Mouse (Mus musculus): Measurements from ENCODE around the gene Lypd4. TPM values are rescaled to one million over a fixed set of nuclear protein-coding genes. Genes with fewer than 3 reads are reported as not detected.
A peak's percentile ranks its signal among the peaks of the same experiment; 100 is the strongest.
"Not testable (repeated sequence)": the region's sequence is repeated elsewhere in the genome, so short reads cannot be mapped to it uniquely, and the experiment has no call there.

The Lypd4 gene
- polyA plus RNA-seq, 1 experiment from 2014 or later: 0.26 TPM

GRCm38 (mm10) chr7:24856460-24857120 is 13.2 kb downstream of the Lypd4 start:
- Histone ChIP-seq H3K27me3 (ENCODE audit: control insufficient read depth, insufficient read depth, low read depth, low read length) (no peaks in the 10 kb centered on the region), H3K9me3 (replicated peaks; ENCODE audit: control insufficient read depth, low read length, poor library complexity, severe bottlenecking) (no peaks in the 10 kb centered on the region), H3K4me3 (ENCODE audit: low read depth, low read length) (no peak overlapping the region)

DNA sequence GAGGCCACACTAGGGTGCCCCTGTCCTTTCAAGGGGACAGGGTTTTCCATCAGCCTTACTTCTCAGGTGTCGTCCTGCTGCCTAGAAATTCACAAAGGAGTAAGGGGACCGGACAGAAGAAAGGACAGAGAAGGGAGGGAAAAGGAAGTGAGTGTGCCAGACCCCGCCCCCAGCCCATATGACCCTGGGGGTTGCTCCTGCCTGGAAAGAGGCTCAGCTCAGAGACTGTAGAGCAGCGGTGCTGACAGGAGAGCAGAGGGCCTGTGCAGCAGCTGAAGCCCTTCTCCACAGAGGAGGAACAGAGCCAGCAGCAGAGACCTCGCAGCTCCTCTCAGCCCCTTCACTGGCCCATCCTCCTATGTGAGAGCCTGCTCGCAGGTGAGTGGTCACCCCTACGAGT is 16.0 kb downstream of the Lypd4 start:
- H3K27me3 ChIP-seq (ENCODE audit: control insufficient read depth, insufficient read depth, low read depth, low read length): no peaks in the 10 kb centered on the region
- no peaks in the 10 kb centered on the region for H3K4me1 ChIP-seq (ENCODE audit: control insufficient read depth, insufficient read depth, low read length)
- 62% methylated on average over 7 of the region's 7 CpGs for WGBS
- no peak overlapping the region for H3K4me2 ChIP-seq (ENCODE audit: low read length)
- H3K9me3 ChIP-seq (replicated peaks; ENCODE audit: control insufficient read depth, low read length, poor library complexity, severe bottlenecking): no peaks in the 10 kb centered on the region
- H3K4me3 ChIP-seq (ENCODE audit: low read depth, low read length): no peak overlapping the region
- no peaks in the 10 kb centered on the region for H3K36me3 ChIP-seq (ENCODE audit: control insufficient read depth, insufficient read depth, low read length)
- no peak for ATAC-seq
- H3K9ac ChIP-seq (ENCODE audit: low read depth, low read length): no peak overlapping the region
- no peak overlapping the region for H3K27ac ChIP-seq (ENCODE audit: low read length)

More at GRCm38 (mm10) chr7:24856460-24857120, 13.2 kb downstream of the Lypd4 start:
- no peak for ATAC-seq
- H3K9ac ChIP-seq (ENCODE audit: low read depth, low read length): no peak overlapping the region
- H3K36me3 ChIP-seq (ENCODE audit: control insufficient read depth, insufficient read depth, low read length): no peaks in the 10 kb centered on the region
- WGBS: 32% methylated on average over 6 of the region's 6 CpGs
- no peak overlapping the region for H3K4me2 ChIP-seq (ENCODE audit: low read length)
- H3K4me1 ChIP-seq (ENCODE audit: control insufficient read depth, insufficient read depth, low read length): no peaks in the 10 kb centered on the region
- no peak overlapping the region for H3K27ac ChIP-seq (ENCODE audit: low read length)

- no peak for ATAC-seq
- H3K9me3 ChIP-seq (replicated peaks; ENCODE audit: control insufficient read depth, low read length, poor library complexity, severe bottlenecking): no peaks in the 10 kb centered on the region
- H3K27me3 ChIP-seq (ENCODE audit: control insufficient read depth, insufficient read depth, low read depth, low read length): no peaks in the 10 kb centered on the region
- H3K9ac ChIP-seq (ENCODE audit: low read depth, low read length): no peak overlapping the region
- no peaks in the 10 kb centered on the region for H3K4me1 ChIP-seq (ENCODE audit: control insufficient read depth, insufficient read depth, low read length)
- H3K4me3 ChIP-seq (ENCODE audit: low read depth, low read length): no peak overlapping the region
- H3K4me2 ChIP-seq (ENCODE audit: low read length): no peak overlapping the region
- no peaks in the 10 kb centered on the region for H3K36me3 ChIP-seq (ENCODE audit: control insufficient read depth, insufficient read depth, low read length)
- no peak overlapping the region for H3K27ac ChIP-seq (ENCODE audit: low read length)
These were observed 16.5 kb downstream of the Lypd4 start for GRCm38 (mm10) chr7:24853233-24853563.

DNA sequence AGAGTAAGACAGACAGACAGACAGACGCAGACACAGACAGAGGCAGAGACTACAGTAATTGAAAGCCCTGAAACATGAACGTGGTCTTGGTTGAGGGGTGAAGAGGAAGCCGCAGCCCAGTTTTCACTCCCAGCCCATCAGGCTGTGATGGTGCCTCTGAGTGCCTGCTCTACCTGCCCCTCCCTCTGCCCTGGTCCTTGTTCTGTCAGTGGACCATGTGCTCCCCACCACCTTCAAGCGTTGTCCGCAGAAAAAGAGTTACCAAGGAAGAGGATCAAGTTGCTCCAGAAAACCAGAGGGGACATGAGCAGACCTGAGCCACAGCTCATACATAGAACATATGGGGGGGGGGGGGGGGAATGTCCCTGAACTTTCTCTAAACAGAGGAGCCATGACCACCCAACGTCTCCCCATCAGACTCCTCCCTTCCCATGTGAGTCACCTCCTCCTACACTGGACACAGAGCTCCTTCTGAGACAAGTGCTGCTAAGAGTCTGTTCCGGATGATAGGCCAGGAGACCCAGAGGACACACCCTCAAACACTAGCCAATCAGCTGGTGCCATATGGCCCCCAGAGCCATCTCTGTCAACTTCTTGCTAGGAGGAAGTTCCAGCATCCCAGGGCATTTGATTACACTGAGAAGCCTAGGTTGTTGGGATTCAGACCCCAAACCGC is 17.0 kb downstream of the Lypd4 start:
- H3K4me1 ChIP-seq (ENCODE audit: control insufficient read depth, insufficient read depth, low read length): no peaks in the 10 kb centered on the region
- no peak overlapping the region for H3K27ac ChIP-seq (ENCODE audit: low read length)
- no peak overlapping the region for H3K4me3 ChIP-seq (ENCODE audit: low read depth, low read length)
- no peaks in the 10 kb centered on the region for H3K36me3 ChIP-seq (ENCODE audit: control insufficient read depth, insufficient read depth, low read length)
- no peaks in the 10 kb centered on the region for H3K9me3 ChIP-seq (replicated peaks; ENCODE audit: control insufficient read depth, low read length, poor library complexity, severe bottlenecking)
- ATAC-seq: no peak
- no peak overlapping the region for H3K9ac ChIP-seq (ENCODE audit: low read depth, low read length)
- H3K4me2 ChIP-seq (ENCODE audit: low read length): no peak overlapping the region
- no peaks in the 10 kb centered on the region for H3K27me3 ChIP-seq (ENCODE audit: control insufficient read depth, insufficient read depth, low read depth, low read length)
- 81% methylated on average over 8 of the region's 8 CpGs for WGBS

DNA sequence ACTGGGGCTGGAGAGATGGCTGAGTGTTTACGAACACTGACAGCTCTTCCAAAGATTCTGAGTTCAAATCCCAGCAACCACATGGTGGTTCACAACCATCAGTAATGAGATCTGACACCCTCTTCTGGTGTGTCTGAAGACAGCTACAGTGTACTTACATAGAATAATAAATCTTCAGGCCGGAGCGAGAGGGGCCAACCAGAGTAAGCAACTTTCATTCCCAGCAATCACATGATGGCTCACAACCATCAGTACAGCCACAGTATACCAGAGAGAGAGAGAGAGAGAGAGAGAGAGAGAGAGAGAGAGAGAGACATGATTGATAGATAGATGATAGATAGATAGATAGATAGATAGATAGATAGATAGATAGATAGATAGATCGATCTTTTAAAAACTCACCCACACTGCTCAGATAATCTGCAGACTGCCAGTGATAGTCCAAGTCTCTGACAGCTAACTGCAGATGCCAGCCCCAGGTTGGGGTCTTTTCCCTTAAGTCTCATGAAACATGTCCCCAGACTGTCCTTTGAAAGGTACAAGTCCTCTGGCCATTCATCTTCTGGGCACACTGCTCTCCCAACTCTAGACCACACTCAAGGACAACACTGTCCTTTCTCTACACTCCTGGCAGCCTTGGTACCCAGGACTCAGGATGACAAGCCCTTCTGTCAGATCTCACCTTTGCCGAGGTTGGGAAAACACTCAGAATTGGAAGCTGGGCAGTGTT is 18.0 kb downstream of the Lypd4 start:
- no peak overlapping the region for H3K27ac ChIP-seq (ENCODE audit: low read length)
- 91% methylated on average over 5 of the region's 5 CpGs for WGBS
- no peak overlapping the region for H3K9ac ChIP-seq (ENCODE audit: low read depth, low read length)
- no peak overlapping the region for H3K4me3 ChIP-seq (ENCODE audit: low read depth, low read length)
- no peaks in the 10 kb centered on the region for H3K27me3 ChIP-seq (ENCODE audit: control insufficient read depth, insufficient read depth, low read depth, low read length)
- ATAC-seq: no peak
- H3K4me1 ChIP-seq (ENCODE audit: control insufficient read depth, insufficient read depth, low read length): no peaks in the 10 kb centered on the region
- no peak overlapping the region for H3K4me2 ChIP-seq (ENCODE audit: low read length)
- no peaks in the 10 kb centered on the region for H3K36me3 ChIP-seq (ENCODE audit: control insufficient read depth, insufficient read depth, low read length)
- H3K9me3 ChIP-seq (replicated peaks; ENCODE audit: control insufficient read depth, low read length, poor library complexity, severe bottlenecking): no peaks in the 10 kb centered on the region

GRCm38 (mm10) chr7:24850899-24851303 is 18.8 kb downstream of the Lypd4 start:
- no peaks in the 10 kb centered on the region for H3K27me3 ChIP-seq (ENCODE audit: control insufficient read depth, insufficient read depth, low read depth, low read length)
- ATAC-seq: no peak
- no peak overlapping the region for H3K27ac ChIP-seq (ENCODE audit: low read length)
- 39% methylated on average over 6 of the region's 6 CpGs for WGBS
- no peak overlapping the region for H3K4me2 ChIP-seq (ENCODE audit: low read length)
- no peaks in the 10 kb centered on the region for H3K4me1 ChIP-seq (ENCODE audit: control insufficient read depth, insufficient read depth, low read length)
- no peak overlapping the region for H3K4me3 ChIP-seq (ENCODE audit: low read depth, low read length)
- no peak overlapping the region for H3K9ac ChIP-seq (ENCODE audit: low read depth, low read length)
- H3K36me3 ChIP-seq (ENCODE audit: control insufficient read depth, insufficient read depth, low read length): no peaks in the 10 kb centered on the region
- no peaks in the 10 kb centered on the region for H3K9me3 ChIP-seq (replicated peaks; ENCODE audit: control insufficient read depth, low read length, poor library complexity, severe bottlenecking)

DNA sequence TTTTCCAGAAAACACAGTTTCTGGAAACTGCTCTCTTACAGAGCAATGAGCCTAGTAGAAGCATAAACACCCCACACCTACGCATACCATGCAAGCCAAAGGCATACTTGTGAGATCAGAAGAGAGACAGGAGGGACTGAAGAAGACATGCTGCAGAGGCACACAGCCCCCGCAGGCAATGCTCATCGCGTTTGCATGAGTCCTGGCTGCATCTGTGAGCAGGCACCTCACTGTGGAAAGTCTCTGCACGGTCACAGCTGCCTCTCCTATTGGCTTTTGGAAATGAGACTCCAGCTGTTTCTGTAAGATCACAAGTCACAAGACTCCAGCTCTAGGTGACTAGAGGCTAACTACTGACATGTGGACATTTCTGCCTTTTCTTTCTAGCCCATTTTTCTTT is 19.6 kb downstream of the Lypd4 start:
- Histone ChIP-seq H3K4me2 (ENCODE audit: low read length) (no peak overlapping the region), H3K4me3 (ENCODE audit: low read depth, low read length) (no peak overlapping the region), H3K27ac (ENCODE audit: low read length) (no peak overlapping the region), H3K36me3 (ENCODE audit: control insufficient read depth, insufficient read depth, low read length) (no peaks in the 10 kb centered on the region), H3K27me3 (ENCODE audit: control insufficient read depth, insufficient read depth, low read depth, low read length) (no peaks in the 10 kb centered on the region), H3K9ac (ENCODE audit: low read depth, low read length) (no peak overlapping the region), H3K9me3 (replicated peaks; ENCODE audit: control insufficient read depth, low read length, poor library complexity, severe bottlenecking) (no peaks in the 10 kb centered on the region), H3K4me1 (ENCODE audit: control insufficient read depth, insufficient read depth, low read length) (no peaks in the 10 kb centered on the region; the same call in 1 of the 2 replicates)
- WGBS: 22% methylated on average over 5 of the region's 5 CpGs
- no peak for ATAC-seq

GRCm38 (mm10) chr7:24846576-24846975 is 23.2 kb downstream of the Lypd4 start:
- not testable (repeated sequence) for H3K9me3 ChIP-seq (replicated peaks; ENCODE audit: control insufficient read depth, low read length, poor library complexity, severe bottlenecking); H3K4me3 ChIP-seq (ENCODE audit: low read depth, low read length); H3K27me3 ChIP-seq (ENCODE audit: control insufficient read depth, insufficient read depth, low read depth, low read length); H3K27ac ChIP-seq (ENCODE audit: low read length); H3K36me3 ChIP-seq (ENCODE audit: control insufficient read depth, insufficient read depth, low read length); H3K4me2 ChIP-seq (ENCODE audit: low read length); H3K4me1 ChIP-seq (ENCODE audit: control insufficient read depth, insufficient read depth, low read length); H3K9ac ChIP-seq (ENCODE audit: low read depth, low read length); ATAC-seq
- WGBS: 43% methylated on average over 2 of the region's 2 CpGs

- H3K4me2 ChIP-seq (ENCODE audit: low read length): no peak overlapping the region
- H3K4me1 ChIP-seq (ENCODE audit: control insufficient read depth, insufficient read depth, low read length): no peaks in the 10 kb centered on the region; the same call in 1 of the 2 replicates
- 3% methylated on average over 6 of the region's 6 CpGs for WGBS
- H3K27me3 ChIP-seq (ENCODE audit: control insufficient read depth, insufficient read depth, low read depth, low read length): no peaks in the 10 kb centered on the region; the same call in 1 of the 2 replicates
- H3K9me3 ChIP-seq (replicated peaks; ENCODE audit: control insufficient read depth, low read length, poor library complexity, severe bottlenecking): no peaks in the 10 kb centered on the region
- H3K4me3 ChIP-seq (ENCODE audit: low read depth, low read length): no peak overlapping the region
- H3K9ac ChIP-seq (ENCODE audit: low read depth, low read length): no peak overlapping the region
- no peak overlapping the region for H3K27ac ChIP-seq (ENCODE audit: low read length)
- no peaks in the 10 kb centered on the region for H3K36me3 ChIP-seq (ENCODE audit: control insufficient read depth, insufficient read depth, low read length)
- ATAC-seq: peak; percentile 42; the same call in 1 of the 2 replicates
These were observed 24.0 kb downstream of the Lypd4 start for GRCm38 (mm10) chr7:24845713-24846112.
